Comparison of ENCODE assay signal across 19 mouse cellular contexts in genomic region chr15:59721018-59721417, GRCm38 (mm10).
DNase-seq lines count a peak whose midpoint lies in the region; ATAC-seq and TF ChIP-seq lines count a peak whose summit lies in the region.
"Had no signal": no experiment of that assay in that cellular context is flagged by ENCODE, and none has a peak within 500 bp of the region (broad histone marks: within the 10 kb centered on the region; RNA-seq: fewer than 3 reads in every experiment).

No protein-coding gene starts in this region.

- no peak overlapping the region for H3K4me2 ChIP-seq in liver, embryonic 16.5 days (ENCODE audit: low read depth, low read length)
- no peak overlapping the region for H3K4me2 ChIP-seq in liver, embryonic 12.5 days
- no peak overlapping the region for H3K4me2 ChIP-seq in hindbrain, embryonic 12.5 days (replicated peaks)
- no peak overlapping the region for H3K4me2 ChIP-seq in lung, postnatal 0 days (replicated peaks; ENCODE audit: low read depth, low read length)
- H3K4me2 ChIP-seq: limb, embryonic 15.5 days; midbrain, embryonic 15.5 days; stomach, embryonic 15.5 days had no signal

- no peak for TF ChIP-seq CTCF in lung, postnatal 0 days (IDR thresholded peaks at IDR 0.05)

- no peaks in the 10 kb centered on the region for H3K9me3 ChIP-seq in liver, embryonic 16.5 days (replicated peaks; ENCODE audit: control insufficient read depth, low read length)
- no peaks in the 10 kb centered on the region for H3K9me3 ChIP-seq in liver, embryonic 12.5 days (replicated peaks)
- no peaks in the 10 kb centered on the region for H3K9me3 ChIP-seq in hindbrain, embryonic 12.5 days (replicated peaks)
- H3K9me3 ChIP-seq in lung, postnatal 0 days (ENCODE audit: low read length): no peaks in the 10 kb centered on the region
- H3K9me3 ChIP-seq: embryonic facial prominence, embryonic 10.5 days; limb, embryonic 15.5 days; midbrain, embryonic 15.5 days; stomach, embryonic 15.5 days had no signal

- no peak for ATAC-seq in liver, embryonic 16.5 days (ENCODE audit: low read depth)
- ATAC-seq in liver, embryonic 12.5 days: no peak
- ATAC-seq in common myeloid progenitor, adult 5-6 weeks (replicated peaks; ENCODE audit: low read depth, poor library complexity, severe bottlenecking): peak; percentile 52
- ATAC-seq in monocyte, adult 5-6 weeks (replicated peaks; ENCODE audit: insufficient number of reproducible peaks, low FRiP score, low TSS enrichment, poor library complexity, severe bottlenecking): peak; percentile 60
- ATAC-seq in hindbrain, embryonic 12.5 days (ENCODE audit: low FRiP score): no peak
- no peak for ATAC-seq in lung, postnatal 0 days
- ATAC-seq: midbrain, embryonic 15.5 days had no signal

- WGBS in liver, embryonic 16.5 days (ENCODE audit: insufficient replicate concordance): 30% methylated on average over 6 of the region's 6 CpGs
- 43% methylated on average over 6 of the region's 6 CpGs for WGBS in liver, embryonic 12.5 days (ENCODE audit: insufficient replicate concordance)
- WGBS in hindbrain, embryonic 12.5 days: 79% methylated on average over 6 of the region's 6 CpGs
- WGBS in lung, postnatal 0 days: 78% methylated on average over 6 of the region's 6 CpGs

- 0 out of 2 replicates have a peak overlapping the region, but pooled peaks have one; percentile 5 for H3K27ac ChIP-seq in liver, embryonic 16.5 days (ENCODE audit: low read length)
- H3K27ac ChIP-seq in liver, embryonic 12.5 days: no peak overlapping the region
- no peak overlapping the region for H3K27ac ChIP-seq in hindbrain, embryonic 12.5 days
- no peak overlapping the region for H3K27ac ChIP-seq in lung, postnatal 0 days (ENCODE audit: low read length)
- H3K27ac ChIP-seq: embryonic facial prominence, embryonic 10.5 days; limb, embryonic 15.5 days; midbrain, embryonic 15.5 days; stomach, embryonic 15.5 days had no signal

- peaks cover 5% of the 10 kb centered on the region; the same call in 1 of the 2 replicates for H3K4me1 ChIP-seq in liver, embryonic 16.5 days (ENCODE audit: control insufficient read depth, low read depth, low read length)
- H3K4me1 ChIP-seq in liver, embryonic 12.5 days: no peaks in the 10 kb centered on the region
- no peaks in the 10 kb centered on the region for H3K4me1 ChIP-seq in hindbrain, embryonic 12.5 days
- H3K4me1 ChIP-seq in lung, postnatal 0 days (ENCODE audit: insufficient read depth, low read depth, low read length): no peaks in the 10 kb centered on the region
- H3K4me1 ChIP-seq: embryonic facial prominence, embryonic 10.5 days; limb, embryonic 15.5 days; midbrain, embryonic 15.5 days; stomach, embryonic 15.5 days had no signal

- peak; percentile 51 to 60 for DNase-seq in B cell, adult 2 months
- no peak for DNase-seq in lung, postnatal 0 days (ENCODE audit: low spot score)
- DNase-seq: adrenal gland, adult 2 months; cerebellum, adult 11-12 months; cerebellum, postnatal 14 days; gastrocnemius, postnatal 25 days; kidney, adult 8-10 months; kidney, postnatal 14 days; right cerebral cortex, postnatal 4 days; thymus, adult 2 months had no signal

- no peak overlapping the region for H3K4me3 ChIP-seq in liver, embryonic 16.5 days (ENCODE audit: low read depth, low read length)
- H3K4me3 ChIP-seq in liver, embryonic 12.5 days: no peak overlapping the region
- H3K4me3 ChIP-seq in hindbrain, embryonic 12.5 days: no peak overlapping the region
- H3K4me3 ChIP-seq in lung, postnatal 0 days (ENCODE audit: low read depth, low read length): no peak overlapping the region
- H3K4me3 ChIP-seq: embryonic facial prominence, embryonic 10.5 days; limb, embryonic 15.5 days; midbrain, embryonic 15.5 days; stomach, embryonic 15.5 days had no signal

- no peak overlapping the region for H3K9ac ChIP-seq in liver, embryonic 16.5 days (ENCODE audit: low read depth, low read length)
- no peak overlapping the region for H3K9ac ChIP-seq in liver, embryonic 12.5 days
- H3K9ac ChIP-seq in hindbrain, embryonic 12.5 days: no peak overlapping the region
- no peak overlapping the region for H3K9ac ChIP-seq in lung, postnatal 0 days (replicated peaks; ENCODE audit: low read depth)
- H3K9ac ChIP-seq: limb, embryonic 15.5 days; midbrain, embryonic 15.5 days; stomach, embryonic 15.5 days had no signal

- no peaks in the 10 kb centered on the region for H3K36me3 ChIP-seq in liver, embryonic 16.5 days (ENCODE audit: control insufficient read depth, insufficient read depth)
- no peaks in the 10 kb centered on the region for H3K36me3 ChIP-seq in liver, embryonic 12.5 days
- no peaks in the 10 kb centered on the region for H3K36me3 ChIP-seq in hindbrain, embryonic 12.5 days
- H3K36me3 ChIP-seq in lung, postnatal 0 days (ENCODE audit: insufficient read depth, low read length): no peaks in the 10 kb centered on the region
- H3K36me3 ChIP-seq: embryonic facial prominence, embryonic 10.5 days; limb, embryonic 15.5 days; midbrain, embryonic 15.5 days; stomach, embryonic 15.5 days had no signal

- TF ChIP-seq EP300 in lung, postnatal 0 days (IDR thresholded peaks at IDR 0.05): no peak

- H3K27me3 ChIP-seq in liver, embryonic 16.5 days (ENCODE audit: control insufficient read depth, insufficient read depth, low read depth, low read length): no peaks in the 10 kb centered on the region
- no peaks in the 10 kb centered on the region for H3K27me3 ChIP-seq in liver, embryonic 12.5 days (replicated peaks)
- H3K27me3 ChIP-seq in hindbrain, embryonic 12.5 days: no peaks in the 10 kb centered on the region
- H3K27me3 ChIP-seq in lung, postnatal 0 days (replicated peaks; ENCODE audit: insufficient read depth, low read length): no peaks in the 10 kb centered on the region
- H3K27me3 ChIP-seq: limb, embryonic 15.5 days; midbrain, embryonic 15.5 days; stomach, embryonic 15.5 days had no signal

Comparison
In these comparisons a context has a peak if more than half of its experiments do, and no peak if none do; other contexts are left out.
1. ATAC-seq: peak in common myeloid progenitor, adult 5-6 weeks (single experiment) and monocyte, adult 5-6 weeks (single experiment); none in liver, embryonic 16.5 days (single experiment), liver, embryonic 12.5 days (single experiment), hindbrain, embryonic 12.5 days (single experiment) and lung, postnatal 0 days (single experiment).